Mouse (Mus musculus) bone marrow, adult 2 months (tissue): ENCODE measurements at regions not wholly inside any gene's neighbourhood (a gene's known extent, or its start where the extent isn't known, plus 50 kb on each side); places are given as distances from the start of the nearest gene placed in this dataset.

Source experiments
- H3K27ac ChIP-seq: fragments of 200-500 bp; 2 replicates; pipeline ENCODE4 v1.5.1; 2012; ENCODE audit warnings: low read depth, mild to moderate bottlenecking, control low read depth, inconsistent platforms, low read length; ENCODE audit not compliant: control insufficient read depth, poor library complexity, insufficient read depth
- H3K4me1 ChIP-seq: fragments of 200-500 bp; 2 replicates; pipeline ENCODE4 v1.6.1; 2011; ENCODE audit warnings: low read length; ENCODE audit not compliant: control insufficient read depth, insufficient read depth
- H3K4me3 ChIP-seq: fragments of 200-500 bp; replicated peaks from 2 replicates; pipeline ENCODE3; 2011; ENCODE audit warnings: mild to moderate bottlenecking, low read depth, low read length, control low read depth; ENCODE audit not compliant: control insufficient read depth
- CTCF ChIP-seq: fragments of 200-500 bp; IDR thresholded peaks from 2 replicates; pipeline ENCODE4 v1.5.1; 2011; ENCODE audit warnings: low read length, control low read depth; ENCODE audit not compliant: control insufficient read depth, insufficient read depth
- POLR2A ChIP-seq: fragments of 200-500 bp; IDR thresholded peaks from 2 replicates; pipeline ENCODE4 v1.6.1; 2011; ENCODE audit warnings: low read depth, mild to moderate bottlenecking, control low read depth, low read length, borderline replicate concordance; ENCODE audit not compliant: control insufficient read depth
- WGBS: fragments of 180-500 bp; shearing (Covaris S2); methylation state at CpG from one replicate; pipeline ENCODE4 v1.1.7; 2018; 5-methylcytosine and 5-hydroxymethylcytosine counted together

GRCm38 (mm10) chr9:100404426-100404825 lies 82.2 kb downstream of the Il20rb start:
- H3K4me3 ChIP-seq = no peak overlapping the region
- no peak for TF ChIP-seq POLR2A
- TF ChIP-seq CTCF = no peak
- H3K27ac ChIP-seq = no peak overlapping the region
- no peaks in the 10 kb centered on the region for H3K4me1 ChIP-seq
- 80% methylated on average over 5 of the region's 5 CpGs for WGBS

GRCm38 (mm10) chr9:100400366-100400765 lies 86.2 kb downstream of the Il20rb start:
- no peak overlapping the region for H3K4me3 ChIP-seq
- TF ChIP-seq POLR2A (no peak), CTCF (no peak)
- H3K4me1 ChIP-seq = no peaks in the 10 kb centered on the region
- WGBS = 17% methylated on average over 8 of the region's 8 CpGs
- no peak overlapping the region for H3K27ac ChIP-seq

- Histone ChIP-seq H3K4me1 (no peaks in the 10 kb centered on the region), H3K4me3 (no peak overlapping the region), H3K27ac (no peak overlapping the region)
- no peak for TF ChIP-seq CTCF
- TF ChIP-seq POLR2A = no peak
- WGBS = 83% methylated on average over 7 of the region's 7 CpGs
These were observed 90.2 kb downstream of the Il20rb start for GRCm38 (mm10) chr9:100396340-100396910.

GRCm38 (mm10) chr9:100395711-100396110 lies 90.9 kb downstream of the Il20rb start:
- Histone ChIP-seq H3K4me3 (no peak overlapping the region), H3K27ac (no peak overlapping the region), H3K4me1 (no peaks in the 10 kb centered on the region)
- TF ChIP-seq CTCF (peak; percentile 89), POLR2A (no peak)
- WGBS = 0% methylated on average over 5 of the region's 5 CpGs

GRCm38 (mm10) chr9:100394632-100395031 lies 92.0 kb downstream of the Il20rb start:
- 48% methylated on average over 1 of the region's 1 CpGs for WGBS
- TF ChIP-seq POLR2A (no peak), CTCF (no peak)
- no peaks in the 10 kb centered on the region for H3K4me1 ChIP-seq
- no peak overlapping the region for H3K4me3 ChIP-seq
- H3K27ac ChIP-seq = no peak overlapping the region

GRCm38 (mm10) chr9:100394166-100394565 lies 92.4 kb downstream of the Il20rb start:
- TF ChIP-seq POLR2A (no peak), CTCF (no peak)
- no peak overlapping the region for H3K27ac ChIP-seq
- 64% methylated on average over 5 of the region's 5 CpGs for WGBS
- H3K4me1 ChIP-seq = no peaks in the 10 kb centered on the region
- H3K4me3 ChIP-seq = no peak overlapping the region

GRCm38 (mm10) chr9:100392262-100392661 lies 94.3 kb downstream of the Il20rb start:
- TF ChIP-seq CTCF (no peak), POLR2A (no peak)
- no peaks in the 10 kb centered on the region for H3K4me1 ChIP-seq

GRCm38 (mm10) chr9:100391566-100392213 lies 94.9 kb downstream of the Il20rb start:
- Histone ChIP-seq H3K4me3 (no peak overlapping the region), H3K4me1 (no peaks in the 10 kb centered on the region), H3K27ac (no peak overlapping the region)
- TF ChIP-seq POLR2A = no peak
- TF ChIP-seq CTCF = no peak
- WGBS = 12% methylated on average over 8 of the region's 8 CpGs

More at GRCm38 (mm10) chr9:100392262-100392661, 94.3 kb downstream of the Il20rb start:
- no peak overlapping the region for H3K27ac ChIP-seq
- no peak overlapping the region for H3K4me3 ChIP-seq
- WGBS = 36% methylated on average over 1 of the region's 1 CpGs
